Mouse (Mus musculus) urinary bladder, adult 18-20 months (tissue): ENCODE results near the gene Schip1.

Experiments
- DNase-seq, 2 experiments: peaks; one replicate each; pipeline ENCODE4 v3.0.0; 2022; ENCODE audit warnings: low spot score in 2 of 2, mixed read lengths in 2 of 2

Gene Schip1

GRCm38 (mm10) chr3:68476336-68476735, 411.7 kb downstream of the Schip1 start:
- no peak for DNase-seq

GRCm38 (mm10) chr3:68477478-68477877, 412.9 kb downstream of the Schip1 start:
- DNase-seq: no peak

GRCm38 (mm10) chr3:68479266-68479665, 414.7 kb downstream of the Schip1 start:
- DNase-seq: no peak

GRCm38 (mm10) chr3:68483517-68483916, 418.9 kb downstream of the Schip1 start:
- no peak for DNase-seq

GRCm38 (mm10) chr3:68484021-68484420, 419.4 kb downstream of the Schip1 start:
- no peak for DNase-seq

- no peak for DNase-seq
Measured at GRCm38 (mm10) chr3:68484561-68484960, 420.0 kb downstream of the Schip1 start.

GRCm38 (mm10) chr3:68487621-68488020, 423.0 kb downstream of the Schip1 start:
- no peak for DNase-seq

GRCm38 (mm10) chr3:68488316-68488715, 423.7 kb downstream of the Schip1 start:
- DNase-seq: no peak

- no peak for DNase-seq
Measured at GRCm38 (mm10) chr3:68491516-68491915, 426.9 kb downstream of the Schip1 start.

GRCm38 (mm10) chr3:68492066-68492465, 427.5 kb downstream of the Schip1 start:
- DNase-seq: no peak

- no peak for DNase-seq
Measured at GRCm38 (mm10) chr3:68492513-68492912, 427.9 kb downstream of the Schip1 start.

GRCm38 (mm10) chr3:68493170-68493585, 428.6 kb downstream of the Schip1 start:
- DNase-seq: peak in 1 of 2 experiments; percentile 33

GRCm38 (mm10) chr3:68493586-68494295, 429.1 kb downstream of the Schip1 start:
- DNase-seq: peak; percentile 52 to 65

- peak; percentile 5 to 52 for DNase-seq
Measured at GRCm38 (mm10) chr3:68494296-68495095, 429.9 kb downstream of the Schip1 start.

- DNase-seq: peak; percentile 42 to 56
Measured at GRCm38 (mm10) chr3:68495096-68495735, 430.6 kb downstream of the Schip1 start.

- DNase-seq: peak in 1 of 2 experiments; percentile 25
Measured at GRCm38 (mm10) chr3:68495736-68496242, 431.2 kb downstream of the Schip1 start.

- no peak for DNase-seq
Measured at GRCm38 (mm10) chr3:68496513-68496912, 431.9 kb downstream of the Schip1 start.

GRCm38 (mm10) chr3:68499532-68500152, 435.0 kb downstream of the Schip1 start:
- DNase-seq: no peak

- DNase-seq: no peak
Measured at GRCm38 (mm10) chr3:68504838-68505237, 440.2 kb downstream of the Schip1 start.

- no peak for DNase-seq
Measured at GRCm38 (mm10) chr3:68506769-68507318, 442.2 kb downstream of the Schip1 start.

GRCm38 (mm10) chr3:68508629-68509028, 444.0 kb downstream of the Schip1 start:
- DNase-seq: peak in 1 of 2 experiments; percentile 68
